Mouse (Mus musculus) ES-E14 (cell line): ENCODE data around the gene App.

Experiments used
- ZC3H11A ChIP-seq: IDR thresholded peaks from 2 replicates; pipeline ENCODE4 v1.6.1; 2012; ENCODE audit warnings: low read depth, mild to moderate bottlenecking, inconsistent platforms, low read length, borderline replicate concordance
- ZNF384 ChIP-seq: IDR thresholded peaks from 2 replicates; pipeline ENCODE4 v1.6.1; 2012; ENCODE audit warnings: low read depth, low read length, inconsistent platforms

GRCm38 (mm10) chr16:85064800-85065199 is 108.8 kb downstream of the App start:
- TF ChIP-seq ZNF384 (no peak), ZC3H11A (no peak)
